Comparison of ENCODE assay signal across 8 mouse cellular contexts in genomic region chr9:31387206-31387605, GRCm38 (mm10). TPM values are rescaled to one million over a fixed set of nuclear protein-coding genes. Genes with fewer than 3 reads are reported as not detected.
DNase-seq lines count a peak whose midpoint lies in the region; ATAC-seq and TF ChIP-seq lines count a peak whose summit lies in the region.

No protein-coding gene starts in this region.

- no peak for TF ChIP-seq CTCF in cerebellum, adult 2 months (IDR thresholded peaks at IDR 0.05; ENCODE audit: borderline replicate concordance, insufficient read depth, low read depth, low read length)

- no peak for DNase-seq in cerebellum, adult 2 months
- DNase-seq in cerebellum, adult 11-12 months, result no peak
- DNase-seq in spleen, postnatal 4 days (ENCODE audit: low spot score in 2 of 2), result no peak
- DNase-seq in testis, postnatal 10 days (ENCODE audit: low spot score), result no peak

- TF ChIP-seq POLR2A in cerebellum, adult 2 months (IDR thresholded peaks at IDR 0.05; ENCODE audit: borderline replicate concordance, insufficient read depth, low read length), result no peak

- peak overlapping the region; percentile 95 for H3K9ac ChIP-seq in liver, embryonic 12.5 days

- H3K27me3 ChIP-seq in cerebellum, adult 2 months (ENCODE audit: control insufficient read depth, insufficient read depth, low read length), result no peaks in the 10 kb centered on the region
- H3K27me3 ChIP-seq in megakaryocyte, embryonic 14.5 days (replicated peaks), result no peaks in the 10 kb centered on the region
- no peaks in the 10 kb centered on the region for H3K27me3 ChIP-seq in liver, embryonic 12.5 days (replicated peaks)

- no peaks in the 10 kb centered on the region for H3K9me3 ChIP-seq in megakaryocyte, embryonic 14.5 days
- no peaks in the 10 kb centered on the region for H3K9me3 ChIP-seq in liver, embryonic 12.5 days (replicated peaks)

- 87% methylated on average over 5 of the region's 5 CpGs for WGBS in cerebellum, adult 2 months
- 68% methylated on average over 5 of the region's 5 CpGs for WGBS in liver, embryonic 12.5 days (ENCODE audit: insufficient replicate concordance)

- H3K36me3 ChIP-seq in megakaryocyte, embryonic 14.5 days (replicated peaks; ENCODE audit: low read length), result peaks cover 36% of the 10 kb centered on the region
- peaks cover 33% of the 10 kb centered on the region for H3K36me3 ChIP-seq in liver, embryonic 12.5 days

- H3K27ac ChIP-seq in cerebellum, adult 2 months (ENCODE audit: insufficient read depth, low read length), result no peak overlapping the region
- H3K27ac ChIP-seq in liver, embryonic 12.5 days, result no peak overlapping the region

- peak overlapping the region; percentile 80 for H3K4me2 ChIP-seq in liver, embryonic 12.5 days

- H3K4me3 ChIP-seq in cerebellum, adult 2 months (replicated peaks; ENCODE audit: insufficient read depth, low read depth, low read length), result peak overlapping the region; percentile 71
- H3K4me3 ChIP-seq in megakaryocyte, embryonic 14.5 days (replicated peaks), result peak overlapping the region; percentile 96
- H3K4me3 ChIP-seq in liver, embryonic 12.5 days, result peak overlapping the region; percentile 94

- H3K4me1 ChIP-seq in cerebellum, adult 2 months (ENCODE audit: control insufficient read depth, insufficient read depth, low read length), result peaks cover 4% of the 10 kb centered on the region
- peaks cover 35% of the 10 kb centered on the region for H3K4me1 ChIP-seq in megakaryocyte, embryonic 14.5 days
- H3K4me1 ChIP-seq in liver, embryonic 12.5 days, result peaks cover 31% of the 10 kb centered on the region

- no peak for ATAC-seq in megakaryocyte, adult 5-6 weeks (ENCODE audit: poor library complexity, severe bottlenecking)
- no peak for ATAC-seq in liver, embryonic 12.5 days
- no peak for ATAC-seq in monocyte, adult 5-6 weeks (replicated peaks; ENCODE audit: insufficient number of reproducible peaks, low FRiP score, low TSS enrichment, poor library complexity, severe bottlenecking)

RNA-seq across cellular contexts. Expression of gene Nfrkb, which starts 1.2 kb away (rescaled TPM):
- 27.7 and 29.7 TPM in 2 replicates for polyA plus RNA-seq in cerebellum, adult 2 months (2012; rRNA removed)
- 5.4 and 6.0 TPM in 2 replicates for polyA plus RNA-seq in megakaryocyte, embryonic 14.5 days (2012; ENCODE audit: insufficient read depth, low replicate concordance)
- total RNA-seq in megakaryocyte, adult 5-6 weeks (2015), result 12.9 and 14.5 TPM in 2 replicates
- total RNA-seq in megakaryocyte, adult 5-6 weeks (2017), result 13.5 and 17.1 TPM in 2 replicates
- 8.6 and 9.3 TPM in 2 replicates for polyA plus RNA-seq in liver, embryonic 12.5 days (2016; fragmentation: Nextera tagmentation; extraction: Ambion mirVana)
- 24.2 to 56.5 TPM (median 40.6 TPM) in 3 replicates for total RNA-seq in monocyte, adult 5-6 weeks (2017)
